Mouse (Mus musculus): ENCODE measurements around the gene Tmem14a.
A peak's percentile ranks its signal among the peaks of the same experiment; 100 is the strongest.
"Not testable (repeated sequence)": the region's sequence is repeated elsewhere in the genome, so short reads cannot be mapped to it uniquely, and the experiment has no call there.

The Tmem14a gene

GRCm38 (mm10) chr1:21274437-21275040 lies 56.2 kb downstream of the Tmem14a start:
- TF ChIP-seq NANOG (IDR thresholded peaks at IDR 0.05; ENCODE audit: borderline replicate concordance, low read length), result no peak
- H3K4me3 ChIP-seq (replicated peaks; ENCODE audit: low read length), result no peak overlapping the region
- no peaks in the 10 kb centered on the region for H3K9me3 ChIP-seq (ENCODE audit: low read length)
- no peaks in the 10 kb centered on the region for H3K27me3 ChIP-seq (ENCODE audit: insufficient read depth, low read length)
- no peaks in the 10 kb centered on the region for H3K36me3 ChIP-seq (ENCODE audit: insufficient read depth, low read length)
- peaks cover 10% of the 10 kb centered on the region for H3K4me1 ChIP-seq (replicated peaks; ENCODE audit: low read depth, low read length)

- peaks cover 10% of the 10 kb centered on the region for H3K4me1 ChIP-seq (replicated peaks; ENCODE audit: low read depth, low read length)
- not testable (repeated sequence) for H3K4me3 ChIP-seq (replicated peaks; ENCODE audit: low read length); H3K36me3 ChIP-seq (ENCODE audit: insufficient read depth, low read length); H3K27me3 ChIP-seq (ENCODE audit: insufficient read depth, low read length); H3K9me3 ChIP-seq (ENCODE audit: low read length)
Observed at GRCm38 (mm10) chr1:21275366-21275765, 57.0 kb downstream of the Tmem14a start.

GRCm38 (mm10) chr1:21276158-21276557 lies 57.8 kb downstream of the Tmem14a start:
- H3K4me1 ChIP-seq (replicated peaks; ENCODE audit: low read depth, low read length), result not testable (repeated sequence)
- TF ChIP-seq CTCF (conservative IDR thresholded peaks at IDR 0.05; ENCODE audit: low read length), result peak; percentile 16; the same call in 1 of the 2 replicates

More at GRCm38 (mm10) chr1:21276158-21276557, 57.8 kb downstream of the Tmem14a start:
- H3K27me3 ChIP-seq (ENCODE audit: insufficient read depth, low read length); H3K4me3 ChIP-seq (replicated peaks; ENCODE audit: low read length); H3K36me3 ChIP-seq (ENCODE audit: insufficient read depth, low read length); H3K9me3 ChIP-seq (ENCODE audit: low read length): not testable (repeated sequence)

Measured in E14TG2a.4 (cell line).